Mouse (Mus musculus) mouse trophoblast stem cell (cell line): ENCODE results near the gene Xpo6.

Experiments
- in situ Hi-C, 2 experiments: fragments of 300-500 bp; cut with MseI, MboI; formaldehyde crosslinking; loops; 2 replicates in 1 of 2; 3 replicates in 1 of 2; pipeline ENCODE4 v1.15.1; 2025

Xpo6 gene

GRCm38 (mm10) chr7:126126502-126126901 lies 73.8 kb downstream of the Xpo6 start:
- in situ Hi-C loops: no loop called here

- in situ Hi-C loops: no loop called here
These were observed 78.8 kb downstream of the Xpo6 start for GRCm38 (mm10) chr7:126121533-126121932.

- in situ Hi-C loops: no loop called here
These were observed 80.5 kb downstream of the Xpo6 start for GRCm38 (mm10) chr7:126119819-126120218.

GRCm38 (mm10) chr7:126113263-126113662 lies 87.0 kb downstream of the Xpo6 start:
- in situ Hi-C loops: no loop called here

- in situ Hi-C loops: no loop called here
These were observed 89.1 kb downstream of the Xpo6 start for GRCm38 (mm10) chr7:126111230-126111629.

- in situ Hi-C loops: no loop called here
These were observed 90.4 kb downstream of the Xpo6 start for GRCm38 (mm10) chr7:126109898-126110297.

- in situ Hi-C loops: no loop called here
These were observed 99.9 kb downstream of the Xpo6 start for GRCm38 (mm10) chr7:126100440-126100839.

- in situ Hi-C loops: loop anchor here in 1 of 2 experiments (25.0 kb wide), 1 partner anchor 338 kb away; no protein-coding TSS in a partner anchor
These were observed 100.5 kb downstream of the Xpo6 start for GRCm38 (mm10) chr7:126099835-126100234.

GRCm38 (mm10) chr7:126099163-126099775 lies 101.0 kb downstream of the Xpo6 start:
- in situ Hi-C loops: loop anchor here in 1 of 2 experiments (25.0 kb wide), 1 partner anchor 337 kb away; no protein-coding TSS in a partner anchor

GRCm38 (mm10) chr7:126097219-126097915 lies 102.9 kb downstream of the Xpo6 start:
- in situ Hi-C loops: loop anchor here in 1 of 2 experiments (25.0 kb wide), 1 partner anchor 335 kb away; no protein-coding TSS in a partner anchor

GRCm38 (mm10) chr7:126096596-126096995 lies 103.7 kb downstream of the Xpo6 start:
- in situ Hi-C loops: loop anchor here in 1 of 2 experiments (25.0 kb wide), 1 partner anchor 334 kb away; no protein-coding TSS in a partner anchor

- in situ Hi-C loops: loop anchor here in 1 of 2 experiments (25.0 kb wide), 1 partner anchor 332 kb away; no protein-coding TSS in a partner anchor
These were observed 105.6 kb downstream of the Xpo6 start for GRCm38 (mm10) chr7:126094738-126095137.

GRCm38 (mm10) chr7:126093162-126093561 lies 107.1 kb downstream of the Xpo6 start:
- in situ Hi-C loops: loop anchor here in 1 of 2 experiments (25.0 kb wide), 1 partner anchor 331 kb away; no protein-coding TSS in a partner anchor

- in situ Hi-C loops: loop anchor here in 1 of 2 experiments (25.0 kb wide), 1 partner anchor 327 kb away; no protein-coding TSS in a partner anchor
These were observed 110.5 kb downstream of the Xpo6 start for GRCm38 (mm10) chr7:126089782-126090181.

- in situ Hi-C loops: loop anchor here in 1 of 2 experiments (25.0 kb wide), 1 partner anchor 326 kb away; no protein-coding TSS in a partner anchor
These were observed 112.1 kb downstream of the Xpo6 start for GRCm38 (mm10) chr7:126088155-126088554.

GRCm38 (mm10) chr7:126087602-126088001 lies 112.7 kb downstream of the Xpo6 start:
- in situ Hi-C loops: loop anchor here in 1 of 2 experiments (25.0 kb wide), 1 partner anchor 325 kb away; no protein-coding TSS in a partner anchor

GRCm38 (mm10) chr7:126086321-126086741 lies 114.0 kb downstream of the Xpo6 start:
- in situ Hi-C loops: loop anchor here in 1 of 2 experiments (25.0 kb wide), 1 partner anchor 324 kb away; no protein-coding TSS in a partner anchor

GRCm38 (mm10) chr7:126085154-126085553 lies 115.1 kb downstream of the Xpo6 start:
- in situ Hi-C loops: loop anchor here in 1 of 2 experiments (25.0 kb wide), 1 partner anchor 323 kb away; no protein-coding TSS in a partner anchor

- in situ Hi-C loops: loop anchor here in 1 of 2 experiments (25.0 kb wide), 1 partner anchor 322 kb away; no protein-coding TSS in a partner anchor
These were observed 116.3 kb downstream of the Xpo6 start for GRCm38 (mm10) chr7:126083980-126084348.

- in situ Hi-C loops: loop anchor here in 1 of 2 experiments (25.0 kb wide), 1 partner anchor 321 kb away; no protein-coding TSS in a partner anchor
These were observed 116.8 kb downstream of the Xpo6 start for GRCm38 (mm10) chr7:126083341-126083979.

GRCm38 (mm10) chr7:126082286-126082741 lies 118.0 kb downstream of the Xpo6 start, which contains the start of gene Gsg1l:
Gsg1l (minus strand) TSS chr7:126082411.
- in situ Hi-C loops: loop anchor here in 1 of 2 experiments (25.0 kb wide), 1 partner anchor 320 kb away; no protein-coding TSS in a partner anchor
